Mouse (Mus musculus) brain, adult 2 months (tissue): ENCODE measurements at regions not wholly inside any gene's neighbourhood (a gene's known extent, or its start where the extent isn't known, plus 50 kb on each side); places are given as distances from the start of the nearest gene placed in this dataset.

Source experiments
- DNase-seq: peaks from one replicate; pipeline ENCODE4 v3.0.0; 2011; ENCODE audit warnings: low read depth, low spot score

GRCm38 (mm10) chr13:99641386-99642165 lies 125.2 kb upstream of the Map1b start:
- peak; percentile 93 for DNase-seq

GRCm38 (mm10) chr13:99632706-99633105 lies 116.4 kb upstream of the Map1b start:
- DNase-seq: no peak

GRCm38 (mm10) chr13:99630800-99631199 lies 114.5 kb upstream of the Map1b start:
- DNase-seq: no peak

GRCm38 (mm10) chr13:99630356-99630755 lies 114.0 kb upstream of the Map1b start:
- DNase-seq: no peak

- DNase-seq: no peak
These were observed 108.9 kb upstream of the Map1b start for GRCm38 (mm10) chr13:99625196-99625595.

GRCm38 (mm10) chr13:99618332-99618731 lies 102.0 kb upstream of the Map1b start:
- no peak for DNase-seq

- no peak for DNase-seq
These were observed 101.1 kb upstream of the Map1b start for GRCm38 (mm10) chr13:99617457-99617856.

- peak; percentile 67 for DNase-seq
These were observed 95.6 kb upstream of the Map1b start for GRCm38 (mm10) chr13:99611715-99612494.

GRCm38 (mm10) chr13:99610498-99610897 lies 94.2 kb upstream of the Map1b start:
- peak; percentile 25 for DNase-seq

GRCm38 (mm10) chr13:99609151-99610146 lies 93.1 kb upstream of the Map1b start:
- DNase-seq: peak; percentile 65

- no peak for DNase-seq
These were observed 92.3 kb upstream of the Map1b start for GRCm38 (mm10) chr13:99608591-99608990.

GRCm38 (mm10) chr13:99607208-99607607 lies 90.9 kb upstream of the Map1b start:
- DNase-seq: peak; percentile 33

GRCm38 (mm10) chr13:99606606-99606990 lies 90.3 kb upstream of the Map1b start:
- DNase-seq: peak; percentile 41

GRCm38 (mm10) chr13:99605866-99606605 lies 89.7 kb upstream of the Map1b start:
- no peak for DNase-seq

GRCm38 (mm10) chr13:99597891-99598290 lies 81.6 kb upstream of the Map1b start:
- peak; percentile 81 for DNase-seq

- peak; percentile 37 for DNase-seq
These were observed 77.8 kb upstream of the Map1b start for GRCm38 (mm10) chr13:99593846-99594813.

- DNase-seq: no peak
These were observed 76.9 kb upstream of the Map1b start for GRCm38 (mm10) chr13:99593243-99593635.

GRCm38 (mm10) chr13:99592596-99593242 lies 76.4 kb upstream of the Map1b start:
- peak; percentile 86 for DNase-seq

- DNase-seq: no peak
These were observed 72.3 kb upstream of the Map1b start for GRCm38 (mm10) chr13:99588646-99589045.
